Mouse (Mus musculus) forebrain, embryonic 16.5 days (tissue): Measurements from ENCODE around the gene Hoxb13. TPM values are rescaled to one million over a fixed set of nuclear protein-coding genes. Genes with fewer than 3 reads are reported as not detected.

Experiments
- ATAC-seq: fragments of 200-750 bp; cut with Nextera tagmentation; 2 replicates; pipeline ENCODE4 v1.8.0; 2017; ENCODE audit warnings: mild to moderate bottlenecking, moderate library complexity
- H3K27ac ChIP-seq: fragments of 300-500 bp; sonication (generic); 2 replicates; pipeline ENCODE4 v1.5.1; 2014; ENCODE audit warnings: low read length, control low read depth
- H3K27me3 ChIP-seq: fragments of 300-500 bp; sonication (generic); replicated peaks from 2 replicates; pipeline ENCODE4 v1.6.1; 2014; ENCODE audit warnings: low read length; ENCODE audit not compliant: control insufficient read depth, insufficient read depth
- H3K36me3 ChIP-seq: fragments of 300-500 bp; sonication (generic); 2 replicates; pipeline ENCODE4 v1.6.1; 2014; ENCODE audit not compliant: control insufficient read depth, insufficient read depth
- H3K4me1 ChIP-seq: fragments of 300-500 bp; sonication (generic); replicated peaks from 2 replicates; pipeline ENCODE4 v1.6.1; 2014; ENCODE audit warnings: low read length; ENCODE audit not compliant: control insufficient read depth, insufficient read depth
- H3K4me2 ChIP-seq: fragments of 300-500 bp; sonication (generic); 2 replicates; pipeline ENCODE4 v1.6.1; 2014; ENCODE audit warnings: mild to moderate bottlenecking, low read length, control low read depth
- H3K4me3 ChIP-seq: fragments of 300-500 bp; sonication (generic); replicated peaks from 2 replicates; pipeline ENCODE4 v1.5.1; 2014; ENCODE audit warnings: mild to moderate bottlenecking, low read length, control low read depth
- H3K9ac ChIP-seq: fragments of 300-500 bp; sonication (generic); replicated peaks from 2 replicates; pipeline ENCODE4 v1.6.1; 2014; ENCODE audit warnings: low read depth, low read length, control low read depth
- H3K9me3 ChIP-seq: fragments of 300-500 bp; sonication (generic); 2 replicates; pipeline ENCODE4 v1.6.1; 2016; ENCODE audit warnings: low read length; ENCODE audit not compliant: control insufficient read depth
- WGBS: fragments of 180-500 bp; shearing (Covaris S2); extraction: QIAGEN DNeasy Blood & Tissue Kit; methylation state at CpG from one replicate; pipeline ENCODE4 v1.1.7; 2014; 5-methylcytosine and 5-hydroxymethylcytosine counted together
- polyA plus RNA-seq: library from polyadenylated mRNA; unstranded; fragments of >200 nt; fragmentation: Nextera tagmentation; extraction: Ambion mirVana; gene quantifications from 2 replicates; pipeline ENCODE4 v1.2.1, GENCODE M21; 2015

The Hoxb13 gene
- polyA plus RNA-seq, 1 experiment from 2014 or later = 0.13 TPM

DNA sequence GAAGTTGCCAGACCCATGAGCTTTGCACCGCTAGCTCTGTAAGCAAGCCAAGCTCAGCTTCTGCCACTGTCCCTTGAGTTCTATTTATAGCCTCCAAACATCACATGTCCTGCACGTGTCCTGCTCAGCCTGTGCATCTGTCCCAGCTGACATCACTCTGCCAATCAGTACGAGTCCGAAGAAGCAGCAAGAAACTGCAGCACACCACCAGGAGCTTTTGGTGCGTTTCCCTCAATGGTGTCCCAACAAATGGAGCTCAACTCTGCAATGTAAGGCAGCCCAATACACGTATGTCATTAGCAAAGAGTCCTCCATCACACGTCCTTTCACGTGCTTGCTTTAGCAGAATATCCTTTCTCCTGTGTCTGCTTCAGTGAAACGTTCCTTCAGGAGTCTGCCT is 33.6 kb downstream of the Hoxb13 start:
- 81% methylated on average over 9 of the region's 9 CpGs for WGBS
- Histone ChIP-seq H3K4me3 (no peak overlapping the region), H3K36me3 (no peaks in the 10 kb centered on the region), H3K9me3 (no peaks in the 10 kb centered on the region), H3K9ac (no peak overlapping the region), H3K4me1 (no peaks in the 10 kb centered on the region), H3K27ac (no peak overlapping the region), H3K27me3 (0 out of 2 replicates have a peak, but pooled peaks cover 4% of the 10 kb centered on the region), H3K4me2 (no peak overlapping the region)
- ATAC-seq = no peak

- no peaks in the 10 kb centered on the region for H3K36me3 ChIP-seq
- no peaks in the 10 kb centered on the region for H3K4me1 ChIP-seq
- peaks cover 26% of the 10 kb centered on the region for H3K27me3 ChIP-seq
- no peak overlapping the region for H3K4me3 ChIP-seq
- H3K27ac ChIP-seq = no peak overlapping the region
- H3K9me3 ChIP-seq = no peaks in the 10 kb centered on the region
- 5% methylated on average over 12 of the region's 12 CpGs for WGBS
- H3K9ac ChIP-seq = no peak overlapping the region
- H3K4me2 ChIP-seq = no peak overlapping the region
- ATAC-seq = no peak
Measured at GRCm38 (mm10) chr11:96234906-96235305, 40.8 kb downstream of the Hoxb13 start.

GRCm38 (mm10) chr11:96240211-96240610 is 46.1 kb downstream of the Hoxb13 start:
- no peak for ATAC-seq
- Histone ChIP-seq H3K27me3 (peaks cover 25% of the 10 kb centered on the region), H3K4me3 (no peak overlapping the region), H3K9ac (no peak overlapping the region), H3K9me3 (no peaks in the 10 kb centered on the region), H3K36me3 (no peaks in the 10 kb centered on the region), H3K4me2 (no peak overlapping the region), H3K4me1 (no peaks in the 10 kb centered on the region), H3K27ac (no peak overlapping the region)
- 2% methylated on average over 7 of the region's 7 CpGs for WGBS

Other genes starting within 250 kb of the Hoxb13 start
- gene Igf2bp1, start 188.4 kb upstream of the Hoxb13 start, polyA plus RNA-seq = 20.2 and 22.4 TPM in 2 replicates
- not detected in 2 replicates for gene Gip, start 169.8 kb upstream of the Hoxb13 start, polyA plus RNA-seq
- gene Snf8, start 159.4 kb upstream of the Hoxb13 start, polyA plus RNA-seq = 113 and 129 TPM in 2 replicates
- gene Ube2z, start 128.9 kb upstream of the Hoxb13 start, polyA plus RNA-seq = 35.4 and 36.5 TPM in 2 replicates
- 408 and 422 TPM in 2 replicates for gene Atp5g1, start 118.6 kb upstream of the Hoxb13 start, polyA plus RNA-seq
- gene Calcoco2, start 82.4 kb upstream of the Hoxb13 start, polyA plus RNA-seq = 0.17 and 0.22 TPM in 2 replicates
- 0.09 and 0.11 TPM in 2 replicates for gene Ttll6, start 60.5 kb upstream of the Hoxb13 start, polyA plus RNA-seq
- not detected in 2 replicates for gene Hoxb9, start 77.1 kb downstream of the Hoxb13 start, polyA plus RNA-seq
- not detected in 2 replicates for gene Hoxb8, start 87.6 kb downstream of the Hoxb13 start, polyA plus RNA-seq
- gene Hoxb7, start 92.3 kb downstream of the Hoxb13 start, polyA plus RNA-seq = not detected in 2 replicates
- not detected in 2 replicates for gene Hoxb6, start 98.2 kb downstream of the Hoxb13 start, polyA plus RNA-seq
- gene Hoxb5, start 109.0 kb downstream of the Hoxb13 start, polyA plus RNA-seq = not detected in 2 replicates
- gene Hoxb4, start 124.0 kb downstream of the Hoxb13 start, polyA plus RNA-seq = not detected in 2 replicates
- not detected in 2 replicates for gene Hoxb3, start 129.0 kb downstream of the Hoxb13 start, polyA plus RNA-seq
- gene Hoxb2, start 156.2 kb downstream of the Hoxb13 start, polyA plus RNA-seq = not detected in 2 replicates
- not detected in 2 replicates for gene Hoxb1, start 171.4 kb downstream of the Hoxb13 start, polyA plus RNA-seq